Mouse (Mus musculus): ENCODE measurements around the gene Gpc6. TPM values are rescaled to one million over a fixed set of nuclear protein-coding genes. Genes with fewer than 3 reads are reported as not detected.
A peak's percentile ranks its signal among the peaks of the same experiment; 100 is the strongest.

The Gpc6 gene
- polyA plus RNA-seq, 1 experiment from 2014 or later: 86.1 TPM

DNA sequence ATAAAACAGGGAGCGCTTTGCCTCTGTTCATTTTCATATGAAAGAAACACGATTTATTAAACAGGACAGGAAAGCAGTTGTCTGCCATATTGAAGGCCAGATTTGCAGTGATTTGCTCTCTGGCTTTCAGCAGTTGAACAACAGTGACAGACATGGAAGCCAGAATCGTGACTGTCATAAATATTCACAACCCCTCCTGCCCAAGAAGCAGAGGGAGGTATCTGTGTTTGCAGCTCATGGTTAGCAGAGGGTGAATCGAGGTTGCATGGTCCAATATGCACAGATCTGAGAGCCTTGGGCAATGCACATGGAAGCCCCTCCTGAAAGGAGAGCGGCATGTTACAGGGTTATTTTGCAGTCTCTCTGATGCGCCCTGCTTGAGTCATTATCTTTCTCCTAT lies 730.3 kb downstream of the Gpc6 start:
- no peak overlapping the region for H3K9ac ChIP-seq (replicated peaks; ENCODE audit: low read depth, low read length)
- H3K4me3 ChIP-seq (ENCODE audit: low read depth, low read length): no peak overlapping the region
- H3K27ac ChIP-seq (ENCODE audit: low read length): no peak overlapping the region
- H3K36me3 ChIP-seq (ENCODE audit: control insufficient read depth, insufficient read depth, low read length): no peaks in the 10 kb centered on the region
- no peak for ATAC-seq (ENCODE audit: insufficient number of reproducible peaks, insufficient read depth, low FRiP score, low read depth)
- no peaks in the 10 kb centered on the region for H3K4me1 ChIP-seq (ENCODE audit: control insufficient read depth, insufficient read depth, low read length)
- no peaks in the 10 kb centered on the region for H3K9me3 ChIP-seq (ENCODE audit: control insufficient read depth, low read depth, low read length)
- H3K27me3 ChIP-seq (ENCODE audit: control insufficient read depth, insufficient read depth, low read length): no peaks in the 10 kb centered on the region
- 91% methylated on average over 6 of the region's 6 CpGs for WGBS
- H3K4me2 ChIP-seq (replicated peaks; ENCODE audit: low read depth, low read length): no peak overlapping the region

- ATAC-seq (ENCODE audit: insufficient number of reproducible peaks, insufficient read depth, low FRiP score, low read depth): no peak
- Histone ChIP-seq H3K27ac (ENCODE audit: low read length) (no peak overlapping the region), H3K4me1 (ENCODE audit: control insufficient read depth, insufficient read depth, low read length) (no peaks in the 10 kb centered on the region), H3K9ac (replicated peaks; ENCODE audit: low read depth, low read length) (no peak overlapping the region), H3K27me3 (ENCODE audit: control insufficient read depth, insufficient read depth, low read length) (no peaks in the 10 kb centered on the region), H3K36me3 (ENCODE audit: control insufficient read depth, insufficient read depth, low read length) (no peaks in the 10 kb centered on the region), H3K4me2 (replicated peaks; ENCODE audit: low read depth, low read length) (no peak overlapping the region), H3K4me3 (ENCODE audit: low read depth, low read length) (no peak overlapping the region), H3K9me3 (ENCODE audit: control insufficient read depth, low read depth, low read length) (no peaks in the 10 kb centered on the region)
- 77% methylated on average over 8 of the region's 8 CpGs for WGBS
Measured at GRCm38 (mm10) chr14:117659198-117659761, 734.2 kb downstream of the Gpc6 start.

DNA sequence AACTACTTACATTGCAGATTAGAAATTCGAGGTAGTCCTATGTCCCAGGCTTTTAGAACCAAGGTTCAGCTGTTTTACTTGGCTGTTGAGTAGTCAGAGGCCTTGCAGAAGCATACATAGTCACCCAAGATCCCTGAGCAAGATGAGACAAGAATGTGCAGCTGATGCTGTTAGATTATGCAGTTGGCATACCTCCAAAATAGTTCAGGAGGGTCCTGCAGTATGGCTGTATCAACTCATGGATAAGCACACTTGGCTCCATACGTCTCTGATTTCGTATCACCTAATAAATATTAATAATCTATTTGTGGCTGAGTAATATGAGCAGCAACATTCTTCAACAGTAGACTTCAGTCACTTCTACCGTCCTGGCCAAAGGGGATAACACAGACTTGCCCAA lies 737.1 kb downstream of the Gpc6 start:
- H3K9ac ChIP-seq (replicated peaks; ENCODE audit: low read depth, low read length): no peak overlapping the region
- no peaks in the 10 kb centered on the region for H3K4me1 ChIP-seq (ENCODE audit: control insufficient read depth, insufficient read depth, low read length)
- H3K4me3 ChIP-seq (ENCODE audit: low read depth, low read length): no peak overlapping the region
- WGBS: 72% methylated on average over 4 of the region's 4 CpGs
- no peaks in the 10 kb centered on the region for H3K9me3 ChIP-seq (ENCODE audit: control insufficient read depth, low read depth, low read length)
- no peak overlapping the region for H3K4me2 ChIP-seq (replicated peaks; ENCODE audit: low read depth, low read length)
- ATAC-seq (ENCODE audit: insufficient number of reproducible peaks, insufficient read depth, low FRiP score, low read depth): no peak
- H3K27ac ChIP-seq (ENCODE audit: low read length): no peak overlapping the region
- H3K27me3 ChIP-seq (ENCODE audit: control insufficient read depth, insufficient read depth, low read length): no peaks in the 10 kb centered on the region
- H3K36me3 ChIP-seq (ENCODE audit: control insufficient read depth, insufficient read depth, low read length): no peaks in the 10 kb centered on the region

DNA sequence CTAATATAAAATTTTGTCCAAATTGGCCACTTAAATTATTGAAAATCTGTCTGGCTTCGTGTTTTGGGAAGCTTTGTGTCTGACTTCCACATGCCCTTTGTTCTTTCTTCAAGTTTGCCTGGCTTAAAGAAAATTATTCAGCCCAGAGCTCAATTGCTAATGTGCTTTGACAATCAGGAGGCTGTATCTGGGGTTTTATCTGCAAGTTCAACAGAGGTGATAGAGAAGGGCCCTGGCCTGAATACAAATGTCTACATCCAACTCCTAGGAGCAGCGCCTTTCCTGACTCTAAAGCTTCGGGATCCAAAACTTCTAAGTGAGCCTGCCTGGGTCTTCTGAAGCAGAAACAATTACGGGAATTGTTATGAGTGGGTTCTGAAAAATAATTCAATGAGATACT lies 739.7 kb downstream of the Gpc6 start:
- no peaks in the 10 kb centered on the region for H3K9me3 ChIP-seq (ENCODE audit: control insufficient read depth, low read depth, low read length)
- no peak overlapping the region for H3K27ac ChIP-seq (ENCODE audit: low read length)
- H3K9ac ChIP-seq (replicated peaks; ENCODE audit: low read depth, low read length): no peak overlapping the region
- no peak for ATAC-seq (ENCODE audit: insufficient number of reproducible peaks, insufficient read depth, low FRiP score, low read depth)
- 73% methylated on average over 4 of the region's 4 CpGs for WGBS
- no peaks in the 10 kb centered on the region for H3K36me3 ChIP-seq (ENCODE audit: control insufficient read depth, insufficient read depth, low read length)
- no peak overlapping the region for H3K4me2 ChIP-seq (replicated peaks; ENCODE audit: low read depth, low read length)
- H3K27me3 ChIP-seq (ENCODE audit: control insufficient read depth, insufficient read depth, low read length): no peaks in the 10 kb centered on the region
- no peaks in the 10 kb centered on the region for H3K4me1 ChIP-seq (ENCODE audit: control insufficient read depth, insufficient read depth, low read length)
- no peak overlapping the region for H3K4me3 ChIP-seq (ENCODE audit: low read depth, low read length)

- WGBS: 91% methylated on average over 2 of the region's 2 CpGs
- no peak overlapping the region for H3K4me3 ChIP-seq (ENCODE audit: low read depth, low read length)
- H3K4me1 ChIP-seq (ENCODE audit: control insufficient read depth, insufficient read depth, low read length): no peaks in the 10 kb centered on the region
- ATAC-seq (ENCODE audit: insufficient number of reproducible peaks, insufficient read depth, low FRiP score, low read depth): no peak
- no peak overlapping the region for H3K4me2 ChIP-seq (replicated peaks; ENCODE audit: low read depth, low read length)
- no peaks in the 10 kb centered on the region for H3K27me3 ChIP-seq (ENCODE audit: control insufficient read depth, insufficient read depth, low read length)
- no peak overlapping the region for H3K9ac ChIP-seq (replicated peaks; ENCODE audit: low read depth, low read length)
- no peaks in the 10 kb centered on the region for H3K9me3 ChIP-seq (ENCODE audit: control insufficient read depth, low read depth, low read length)
- H3K27ac ChIP-seq (ENCODE audit: low read length): no peak overlapping the region
- no peaks in the 10 kb centered on the region for H3K36me3 ChIP-seq (ENCODE audit: control insufficient read depth, insufficient read depth, low read length)
Measured at GRCm38 (mm10) chr14:117666126-117666525, 741.0 kb downstream of the Gpc6 start.

DNA sequence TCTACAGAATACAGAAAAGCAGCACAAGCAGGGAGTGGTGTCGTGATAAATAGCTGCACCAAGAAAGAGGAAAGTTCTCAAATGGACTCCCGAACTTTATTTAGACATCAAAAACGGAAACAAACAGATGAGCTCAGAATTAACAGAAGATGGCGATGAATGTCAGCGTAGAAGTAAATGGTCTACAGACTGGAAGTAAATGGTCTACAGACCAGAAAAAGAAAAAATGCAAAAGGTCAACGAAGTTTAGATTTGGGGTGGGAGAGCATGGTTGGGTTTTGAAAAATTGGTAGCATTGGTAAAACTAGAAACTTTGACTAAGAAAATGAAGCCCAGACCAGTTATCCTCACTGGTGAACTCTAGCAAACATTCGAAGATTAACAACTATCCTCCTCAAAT lies 748.4 kb downstream of the Gpc6 start:
- Histone ChIP-seq H3K9ac (replicated peaks; ENCODE audit: low read depth, low read length) (no peak overlapping the region), H3K9me3 (ENCODE audit: control insufficient read depth, low read depth, low read length) (no peaks in the 10 kb centered on the region), H3K27me3 (ENCODE audit: control insufficient read depth, insufficient read depth, low read length) (no peaks in the 10 kb centered on the region), H3K4me1 (ENCODE audit: control insufficient read depth, insufficient read depth, low read length) (0 out of 2 replicates have a peak, but pooled peaks cover 3% of the 10 kb centered on the region), H3K4me3 (ENCODE audit: low read depth, low read length) (no peak overlapping the region), H3K36me3 (ENCODE audit: control insufficient read depth, insufficient read depth, low read length) (no peaks in the 10 kb centered on the region), H3K4me2 (replicated peaks; ENCODE audit: low read depth, low read length) (no peak overlapping the region), H3K27ac (ENCODE audit: low read length) (no peak overlapping the region)
- WGBS: 87% methylated on average over 7 of the region's 7 CpGs
- no peak for ATAC-seq (ENCODE audit: insufficient number of reproducible peaks, insufficient read depth, low FRiP score, low read depth)

- peak; percentile 49; the same call in 1 of the 2 replicates for ATAC-seq (ENCODE audit: insufficient number of reproducible peaks, insufficient read depth, low FRiP score, low read depth)
- Histone ChIP-seq H3K27me3 (ENCODE audit: control insufficient read depth, insufficient read depth, low read length) (no peaks in the 10 kb centered on the region), H3K9me3 (ENCODE audit: control insufficient read depth, low read depth, low read length) (no peaks in the 10 kb centered on the region), H3K27ac (ENCODE audit: low read length) (no peak overlapping the region), H3K4me1 (ENCODE audit: control insufficient read depth, insufficient read depth, low read length) (0 out of 2 replicates have a peak, but pooled peaks cover 3% of the 10 kb centered on the region), H3K4me2 (replicated peaks; ENCODE audit: low read depth, low read length) (no peak overlapping the region), H3K36me3 (ENCODE audit: control insufficient read depth, insufficient read depth, low read length) (no peaks in the 10 kb centered on the region), H3K9ac (replicated peaks; ENCODE audit: low read depth, low read length) (no peak overlapping the region), H3K4me3 (ENCODE audit: low read depth, low read length) (no peak overlapping the region)
- 38% methylated on average over 3 of the region's 3 CpGs for WGBS
Measured at GRCm38 (mm10) chr14:117674482-117674881, 749.4 kb downstream of the Gpc6 start.

GRCm38 (mm10) chr14:117679926-117680325 lies 754.8 kb downstream of the Gpc6 start:
- no peak for ATAC-seq (ENCODE audit: insufficient number of reproducible peaks, insufficient read depth, low FRiP score, low read depth)
- Histone ChIP-seq H3K4me3 (ENCODE audit: low read depth, low read length) (no peak overlapping the region), H3K4me1 (ENCODE audit: control insufficient read depth, insufficient read depth, low read length) (peaks cover 16% of the 10 kb centered on the region; the same call in 1 of the 2 replicates), H3K27ac (ENCODE audit: low read length) (no peak overlapping the region), H3K27me3 (ENCODE audit: control insufficient read depth, insufficient read depth, low read length) (no peaks in the 10 kb centered on the region), H3K9me3 (ENCODE audit: control insufficient read depth, low read depth, low read length) (no peaks in the 10 kb centered on the region), H3K36me3 (ENCODE audit: control insufficient read depth, insufficient read depth, low read length) (no peaks in the 10 kb centered on the region), H3K4me2 (replicated peaks; ENCODE audit: low read depth, low read length) (no peak overlapping the region), H3K9ac (replicated peaks; ENCODE audit: low read depth, low read length) (no peak overlapping the region)
- whole genome bisulfite sequencing: 90% methylated on average over 3 of the region's 3 CpGs

GRCm38 (mm10) chr14:117681321-117681921 lies 756.3 kb downstream of the Gpc6 start:
- Histone ChIP-seq H3K36me3 (ENCODE audit: control insufficient read depth, insufficient read depth, low read length) (no peaks in the 10 kb centered on the region), H3K9me3 (ENCODE audit: control insufficient read depth, low read depth, low read length) (no peaks in the 10 kb centered on the region), H3K9ac (replicated peaks; ENCODE audit: low read depth, low read length) (no peak overlapping the region), H3K4me1 (ENCODE audit: control insufficient read depth, insufficient read depth, low read length) (peaks cover 16% of the 10 kb centered on the region; the same call in 1 of the 2 replicates), H3K4me2 (replicated peaks; ENCODE audit: low read depth, low read length) (no peak overlapping the region), H3K4me3 (ENCODE audit: low read depth, low read length) (no peak overlapping the region), H3K27me3 (ENCODE audit: control insufficient read depth, insufficient read depth, low read length) (no peaks in the 10 kb centered on the region), H3K27ac (ENCODE audit: low read length) (peak overlapping the region; percentile 45; the same call in 1 of the 2 replicates)
- 21% methylated on average over 5 of the region's 5 CpGs for WGBS
- peak; percentile 56; the same call in 1 of the 2 replicates for ATAC-seq (ENCODE audit: insufficient number of reproducible peaks, insufficient read depth, low FRiP score, low read depth)

Data from stomach, embryonic 14.5 days (tissue).